Mouse (Mus musculus) heart, postnatal 0 days (tissue): Measurements from ENCODE around the gene Gm3045.
A peak's percentile ranks its signal among the peaks of the same experiment; 100 is the strongest.

Experiments used
- CTCF ChIP-seq: IDR thresholded peaks from 2 replicates; pipeline ENCODE4 v1.5.1; 2016; ENCODE audit warnings: antibody characterized with exemption, control low read depth, low read depth
- EP300 ChIP-seq: IDR thresholded peaks from 2 replicates; pipeline ENCODE4 v1.6.1; 2016; ENCODE audit warnings: antibody characterized with exemption, low read depth

GRCm38 (mm10) chr13:56433466-56433865 lies 7.1 kb downstream of the Gm3045 start:
- TF ChIP-seq CTCF (peak; percentile 61), EP300 (no peak)
